Mouse (Mus musculus) fibroblast of lung, adult 2 months (primary cell): ENCODE measurements around the gene Atp8b4.
"Not testable (repeated sequence)": the region's sequence is repeated elsewhere in the genome, so short reads cannot be mapped to it uniquely, and the experiment has no call there.

Experiments used
- DNase-seq: peaks from one replicate; pipeline ENCODE4 v3.0.0-alpha.2; 2011; ENCODE audit warnings: low read depth

Atp8b4 gene

DNA sequence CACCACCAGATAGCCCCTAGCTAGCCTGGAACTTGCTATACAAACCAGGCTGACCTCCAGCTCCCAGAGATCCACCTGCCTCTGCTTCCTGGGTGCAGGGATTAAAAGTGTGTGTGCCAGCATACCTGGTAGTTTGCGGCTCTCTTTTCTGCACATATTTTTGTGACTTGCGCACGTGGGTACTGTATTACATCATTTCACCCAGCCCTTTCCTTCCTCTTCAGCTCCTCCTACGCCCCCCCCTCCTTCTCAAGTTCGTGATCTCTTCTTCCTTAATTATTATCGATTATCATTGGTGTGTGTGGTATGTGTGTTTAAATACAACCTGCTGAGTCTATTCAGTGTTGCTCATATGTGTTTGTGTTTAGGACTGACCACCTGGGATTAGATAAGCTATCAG is at the start of gene Atp8b4:
Atp8b4 (minus strand) TSS at position 154 of the 400 bp plus-strand sequence.
- no peak for DNase-seq

DNA sequence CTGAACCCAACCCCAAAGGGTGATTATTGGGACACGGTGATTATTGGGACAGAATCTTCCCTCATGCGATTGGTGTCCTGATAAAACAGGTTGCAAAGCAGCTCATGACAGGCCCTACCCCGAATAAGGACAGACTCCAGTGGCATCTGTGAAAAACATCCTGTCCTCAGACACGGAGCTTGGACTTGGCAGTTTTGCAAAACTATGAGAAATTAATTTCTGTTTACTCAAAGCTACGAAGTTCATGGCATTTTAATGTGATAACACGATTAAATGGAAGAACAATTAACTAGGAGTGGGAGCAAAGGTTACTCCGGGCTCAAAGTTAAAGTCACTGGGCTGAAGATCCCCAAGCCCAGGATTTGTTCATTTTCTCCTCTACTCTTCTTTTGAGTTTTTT is 49.2 kb upstream of the Atp8b4 start:
- no peak for DNase-seq

DNA sequence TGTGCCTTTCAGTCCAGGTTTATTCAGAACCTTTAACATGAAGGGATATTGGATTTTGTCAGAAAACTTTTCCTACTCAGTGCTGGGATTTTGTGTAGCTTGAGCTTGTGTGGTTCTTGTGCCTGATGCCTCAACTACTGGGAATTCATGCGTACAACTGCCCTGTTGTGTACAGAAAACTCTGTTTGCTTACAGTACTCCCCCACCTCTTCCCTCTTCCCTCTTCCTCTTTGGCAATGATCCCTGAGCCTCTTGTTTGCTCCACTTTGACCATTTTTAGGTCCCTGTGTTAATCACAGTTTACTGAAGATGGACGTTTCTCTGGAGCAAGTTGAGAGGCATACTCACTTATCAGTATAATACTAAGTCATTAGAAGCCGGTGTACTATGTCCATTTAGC is 45.9 kb upstream of the Atp8b4 start:
- DNase-seq = no peak

GRCm38 (mm10) chr2:126545297-126545696 is 44.8 kb upstream of the Atp8b4 start:
- DNase-seq = no peak

DNA sequence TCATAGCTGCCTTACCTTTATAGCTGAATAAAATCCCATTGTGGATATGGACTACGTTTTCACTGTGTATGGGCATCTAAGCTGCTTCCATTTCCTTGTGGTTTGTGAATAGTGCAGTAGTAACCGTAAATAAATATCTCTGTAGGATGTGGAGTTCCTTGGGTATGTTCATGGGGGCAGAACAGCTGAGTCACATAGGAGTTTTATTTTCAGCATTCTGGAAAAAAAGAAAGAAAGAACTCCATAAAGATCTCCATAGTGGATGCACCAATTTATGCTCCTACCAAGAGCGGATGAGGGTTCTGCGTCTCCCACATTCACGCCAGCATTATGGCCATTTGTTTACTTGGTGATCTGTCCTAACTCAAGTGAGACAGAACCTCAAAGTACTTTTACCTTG is 41.7 kb upstream of the Atp8b4 start:
- no peak for DNase-seq

GRCm38 (mm10) chr2:126540390-126540925 is 40.0 kb upstream of the Atp8b4 start:
- DNase-seq = peak; percentile 7

DNA sequence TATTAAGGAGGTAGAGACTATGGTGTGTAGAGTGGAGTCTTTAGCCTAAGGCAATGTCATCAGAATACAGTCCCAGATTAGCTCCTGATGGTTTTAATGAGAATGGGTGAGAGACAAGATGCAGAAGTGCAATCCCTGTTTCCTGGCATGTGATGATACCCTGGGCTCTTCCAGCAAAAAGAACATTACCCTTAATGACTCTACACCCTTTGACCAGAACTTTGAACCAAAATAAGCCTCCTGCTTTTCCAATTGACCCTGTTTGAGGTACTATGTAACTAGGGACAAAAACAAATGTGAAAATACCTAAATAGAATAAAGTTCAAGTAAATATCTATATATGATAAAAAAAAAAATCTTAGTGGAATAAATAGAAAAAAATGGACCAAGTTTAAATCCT is 37.2 kb upstream of the Atp8b4 start:
- DNase-seq = no peak

GRCm38 (mm10) chr2:126530581-126530980 is 30.1 kb upstream of the Atp8b4 start:
- DNase-seq = no peak

GRCm38 (mm10) chr2:126527461-126527860 is 27.0 kb upstream of the Atp8b4 start:
- no peak for DNase-seq

GRCm38 (mm10) chr2:126524271-126524670 is 23.8 kb upstream of the Atp8b4 start:
- no peak for DNase-seq

DNA sequence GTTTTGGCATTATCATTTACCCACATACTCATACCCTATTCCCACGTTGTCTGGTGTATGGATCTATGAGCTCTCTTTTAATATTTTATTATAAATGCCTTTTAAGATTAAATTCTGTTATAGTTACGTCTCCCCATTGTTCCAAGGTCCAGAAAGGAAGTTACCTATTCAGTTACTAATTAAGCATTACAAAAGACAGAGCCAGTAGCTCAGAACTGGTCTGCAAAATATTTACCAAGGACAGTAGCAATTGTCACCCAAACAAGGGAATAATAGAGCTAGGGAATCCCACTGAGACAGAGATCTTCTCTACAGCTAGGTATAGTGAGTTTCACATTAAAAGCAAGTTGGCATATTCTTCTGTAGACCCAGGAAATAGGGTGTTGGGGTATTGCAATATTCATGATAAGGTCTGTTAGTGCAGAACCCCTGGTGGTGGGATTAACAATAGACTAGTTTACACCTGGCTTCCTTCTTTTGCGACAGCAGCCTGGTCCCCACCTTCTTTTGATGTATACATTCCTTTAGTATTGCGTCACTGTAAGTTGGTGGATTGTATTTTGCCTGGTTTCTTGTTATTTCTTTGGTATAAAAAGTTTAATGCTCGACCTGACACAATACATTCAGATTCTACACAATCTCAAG is 22.7 kb upstream of the Atp8b4 start:
- not testable (repeated sequence) for DNase-seq

- DNase-seq = no peak
These were observed 21.6 kb upstream of the Atp8b4 start for GRCm38 (mm10) chr2:126522056-126522455.

DNA sequence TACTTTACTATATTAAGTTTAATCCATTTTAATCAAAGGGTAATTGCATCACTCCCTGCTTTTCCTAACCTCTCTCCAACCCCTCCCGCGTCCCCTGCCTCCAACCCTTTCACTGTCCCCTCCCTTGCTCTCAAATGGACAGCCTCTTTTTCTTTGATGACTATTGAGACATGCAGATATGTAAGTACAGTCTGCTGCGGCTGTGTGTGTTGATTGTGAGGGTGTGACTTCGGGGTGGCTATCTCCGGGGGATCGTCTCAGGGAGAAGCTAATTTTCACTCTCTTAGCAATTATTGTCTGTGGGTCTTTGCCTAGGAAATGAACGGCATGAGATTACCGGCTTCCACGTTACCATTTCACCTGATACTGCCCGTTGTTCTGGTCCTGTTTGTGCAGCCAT is 21.0 kb upstream of the Atp8b4 start:
- no peak for DNase-seq

GRCm38 (mm10) chr2:126520828-126521227 is 20.4 kb upstream of the Atp8b4 start:
- peak; percentile 36 for DNase-seq

DNA sequence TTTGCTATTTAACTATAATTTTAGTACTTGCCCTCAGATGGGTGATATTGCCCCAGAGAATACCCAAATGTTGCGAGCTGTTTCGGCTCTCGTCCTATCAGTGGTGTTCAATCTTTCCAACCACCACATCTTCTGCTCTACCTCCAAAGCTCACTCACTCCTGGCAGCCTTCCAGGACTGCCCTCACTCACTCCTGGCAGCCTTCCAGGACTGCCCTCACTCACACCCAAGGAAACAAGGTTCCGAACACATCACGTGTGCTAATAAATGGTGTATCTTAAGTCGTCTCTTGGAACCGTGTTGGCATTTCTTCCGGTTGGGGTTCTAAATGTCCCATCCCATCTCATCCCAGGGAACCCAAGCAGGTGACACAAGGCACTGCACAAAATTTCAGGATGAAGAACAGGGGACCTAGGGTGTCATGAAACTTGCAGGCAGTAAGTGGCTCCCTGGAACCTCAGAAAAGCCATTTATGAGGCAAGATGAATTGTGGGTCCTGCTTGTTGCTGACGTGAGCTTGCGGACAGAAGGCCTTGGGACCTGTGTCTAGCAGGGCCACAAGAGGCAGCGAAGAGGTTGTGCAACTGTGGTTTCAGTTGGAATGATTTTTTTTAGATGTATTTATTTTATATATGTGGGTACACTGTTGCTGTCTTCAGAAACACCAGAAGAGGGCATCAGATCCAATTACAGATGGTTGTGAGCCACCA is 19.6 kb upstream of the Atp8b4 start:
- DNase-seq = no peak

GRCm38 (mm10) chr2:126515069-126515826 is 14.8 kb upstream of the Atp8b4 start:
- no peak for DNase-seq

DNA sequence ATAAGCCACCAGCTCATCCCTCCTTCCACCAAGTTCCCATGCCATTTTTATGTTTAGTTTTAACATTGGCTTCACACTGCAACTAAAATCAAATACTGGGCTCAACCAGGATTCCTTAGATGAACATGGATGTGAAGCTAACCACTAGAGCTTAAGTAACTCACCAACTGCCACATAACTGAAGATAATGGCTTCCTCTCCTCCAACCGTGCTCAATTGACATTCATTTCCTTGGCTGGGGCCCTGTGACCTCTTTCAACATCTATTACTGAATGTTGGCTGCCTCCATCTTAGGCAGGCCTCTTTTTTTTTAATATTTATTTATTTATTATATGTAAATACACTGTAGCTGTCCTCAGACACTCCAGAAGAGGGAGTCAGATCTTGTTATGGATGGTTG is 7.8 kb upstream of the Atp8b4 start:
- no peak for DNase-seq

DNA sequence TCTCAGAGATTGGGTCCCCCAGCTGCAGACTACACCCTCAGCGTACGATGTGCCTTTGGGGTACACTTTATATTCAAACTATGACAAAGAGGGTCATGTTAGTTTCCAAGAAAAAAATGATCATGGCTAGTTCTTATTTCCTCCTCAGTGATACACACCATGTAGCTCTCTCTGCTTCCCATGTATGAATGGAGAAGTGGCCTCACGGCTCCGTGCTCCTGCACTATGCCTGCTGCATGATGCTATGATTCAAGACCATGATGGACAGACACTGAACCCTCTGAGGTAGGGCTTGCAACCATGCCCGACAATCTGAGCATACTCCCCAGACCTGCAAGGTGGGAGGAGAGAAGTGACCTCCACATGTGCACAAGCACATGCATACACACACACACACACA is 7.0 kb upstream of the Atp8b4 start:
- no peak for DNase-seq

DNA sequence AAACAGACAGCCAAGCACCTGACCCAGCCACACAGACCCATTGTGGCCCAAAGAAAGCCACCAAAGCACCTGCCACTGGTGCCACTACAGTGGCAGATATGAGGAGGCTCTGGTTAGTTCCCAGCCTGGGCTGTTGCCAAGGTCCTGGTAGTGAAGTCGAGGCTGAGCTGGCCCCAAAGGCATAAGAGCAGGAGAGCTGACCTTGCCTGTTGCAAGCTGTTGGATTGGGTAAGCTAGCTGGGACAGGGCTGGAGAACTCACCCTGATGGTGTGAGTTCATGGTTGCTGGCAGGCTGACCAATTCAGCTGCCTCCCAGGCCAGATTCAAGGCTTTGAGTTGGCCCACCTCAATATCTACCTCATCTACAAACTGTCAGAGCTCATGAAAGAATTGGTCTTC is 4.7 kb upstream of the Atp8b4 start:
- peak; percentile 30 for DNase-seq

GRCm38 (mm10) chr2:126499730-126500129 is 744 bp downstream of the Atp8b4 start:
- no peak for DNase-seq

GRCm38 (mm10) chr2:126498761-126499452 is 1.6 kb downstream of the Atp8b4 start:
- DNase-seq = no peak

GRCm38 (mm10) chr2:126496838-126497237 is 3.6 kb downstream of the Atp8b4 start:
- no peak for DNase-seq
